Mouse (Mus musculus): ENCODE measurements around the gene Dnase1l2. TPM values are rescaled to one million over a fixed set of nuclear protein-coding genes. Genes with fewer than 3 reads are reported as not detected.

Dnase1l2 gene
- polyA plus RNA-seq, 1 experiment from 2014 or later: 2.1 TPM

GRCm38 (mm10) chr17:24394456-24394855 is 48.4 kb downstream of the Dnase1l2 start:
- 91% methylated on average over 7 of the region's 7 CpGs for WGBS
- no peaks in the 10 kb centered on the region for H3K27me3 ChIP-seq (ENCODE audit: control insufficient read depth, insufficient read depth, low read length)

GRCm38 (mm10) chr17:24393527-24393926 is 49.4 kb downstream of the Dnase1l2 start:
- no peaks in the 10 kb centered on the region for H3K36me3 ChIP-seq (ENCODE audit: control insufficient read depth, insufficient read depth, low read length)
- H3K4me3 ChIP-seq (ENCODE audit: low read depth, low read length): no peak overlapping the region
- H3K9ac ChIP-seq (ENCODE audit: low read length): no peak overlapping the region
- no peak for DNase-seq (ENCODE audit: low spot score, missing footprints)
- no peaks in the 10 kb centered on the region for H3K9me3 ChIP-seq (ENCODE audit: control insufficient read depth, low read length)
- 43% methylated on average over 4 of the region's 4 CpGs for WGBS
- H3K4me2 ChIP-seq: no peak overlapping the region
- H3K27me3 ChIP-seq (ENCODE audit: control insufficient read depth, insufficient read depth, low read length): no peaks in the 10 kb centered on the region
- H3K27ac ChIP-seq (ENCODE audit: low read depth, low read length): no peak overlapping the region
- H3K4me1 ChIP-seq (ENCODE audit: control insufficient read depth, insufficient read depth, low read length): no peaks in the 10 kb centered on the region
- no peak for ATAC-seq (ENCODE audit: low FRiP score)

More at GRCm38 (mm10) chr17:24394456-24394855, 48.4 kb downstream of the Dnase1l2 start:
- Histone ChIP-seq H3K27ac (ENCODE audit: low read depth, low read length) (no peak overlapping the region), H3K4me1 (ENCODE audit: control insufficient read depth, insufficient read depth, low read length) (no peaks in the 10 kb centered on the region), H3K36me3 (ENCODE audit: control insufficient read depth, insufficient read depth, low read length) (no peaks in the 10 kb centered on the region), H3K9me3 (ENCODE audit: control insufficient read depth, low read length) (no peaks in the 10 kb centered on the region), H3K4me3 (ENCODE audit: low read depth, low read length) (no peak overlapping the region), H3K9ac (ENCODE audit: low read length) (no peak overlapping the region), H3K4me2 (no peak overlapping the region)
- ATAC-seq (ENCODE audit: low FRiP score): no peak
- no peak for DNase-seq (ENCODE audit: low spot score, missing footprints)

GRCm38 (mm10) chr17:24391149-24391548 is 51.8 kb downstream of the Dnase1l2 start:
- no peak overlapping the region for H3K4me3 ChIP-seq (ENCODE audit: low read depth, low read length)
- ATAC-seq (ENCODE audit: low FRiP score) (no peak), DNase-seq (ENCODE audit: low spot score, missing footprints) (no peak)
- no peak overlapping the region for H3K27ac ChIP-seq (ENCODE audit: low read depth, low read length)
- H3K9ac ChIP-seq (ENCODE audit: low read length): no peak overlapping the region
- no peaks in the 10 kb centered on the region for H3K27me3 ChIP-seq (ENCODE audit: control insufficient read depth, insufficient read depth, low read length)
- 65% methylated on average over 8 of the region's 8 CpGs for WGBS
- no peak overlapping the region for H3K4me2 ChIP-seq
- H3K9me3 ChIP-seq (ENCODE audit: control insufficient read depth, low read length): no peaks in the 10 kb centered on the region
- H3K4me1 ChIP-seq (ENCODE audit: control insufficient read depth, insufficient read depth, low read length): no peaks in the 10 kb centered on the region
- H3K36me3 ChIP-seq (ENCODE audit: control insufficient read depth, insufficient read depth, low read length): no peaks in the 10 kb centered on the region

Other genes with a start within 250 kb of the Dnase1l2 start
- 6.5 and 7.3 TPM in 2 replicates for gene Tbc1d24, start 237.5 kb downstream of the Dnase1l2 start, polyA plus RNA-seq (2014; fragmentation: Nextera tagmentation; extraction: Ambion mirVana)
- 2.3 and 3.0 TPM in 2 replicates for gene Ntn3, start 233.6 kb downstream of the Dnase1l2 start, polyA plus RNA-seq (2014; fragmentation: Nextera tagmentation; extraction: Ambion mirVana)
- gene Tedc2, start 222.3 kb downstream of the Dnase1l2 start, polyA plus RNA-seq (2014; fragmentation: Nextera tagmentation; extraction: Ambion mirVana): 15.1 and 16.9 TPM in 2 replicates
- 89.9 and 98.6 TPM in 2 replicates for gene Ccnf, start 191.6 kb downstream of the Dnase1l2 start, polyA plus RNA-seq (2014; fragmentation: Nextera tagmentation; extraction: Ambion mirVana)
- 0.06 TPM in 1 of 2 replicates, not detected in the other for gene Abca17, start 92.0 kb downstream of the Dnase1l2 start, polyA plus RNA-seq (2014; fragmentation: Nextera tagmentation; extraction: Ambion mirVana)
- gene Abca3, start 91.2 kb downstream of the Dnase1l2 start, polyA plus RNA-seq (2014; fragmentation: Nextera tagmentation; extraction: Ambion mirVana): 11.6 and 12.2 TPM in 2 replicates
- 379 and 380 TPM in 2 replicates for gene Rnps1, start 28.5 kb downstream of the Dnase1l2 start, polyA plus RNA-seq (2014; fragmentation: Nextera tagmentation; extraction: Ambion mirVana)
- 59.5 and 66.3 TPM in 2 replicates for gene Eci1, start 16.5 kb downstream of the Dnase1l2 start, polyA plus RNA-seq (2014; fragmentation: Nextera tagmentation; extraction: Ambion mirVana)
- gene E4f1, start 27.2 kb upstream of the Dnase1l2 start, polyA plus RNA-seq (2014; fragmentation: Nextera tagmentation; extraction: Ambion mirVana): 10.2 and 14.7 TPM in 2 replicates
- gene Pgp, start 27.3 kb upstream of the Dnase1l2 start, polyA plus RNA-seq (2014; fragmentation: Nextera tagmentation; extraction: Ambion mirVana): 60.6 and 67.6 TPM in 2 replicates
- gene Bricd5, start 30.8 kb upstream of the Dnase1l2 start, polyA plus RNA-seq (2014; fragmentation: Nextera tagmentation; extraction: Ambion mirVana): 0.32 TPM in 1 of 2 replicates, not detected in the other
- 28.9 and 30.3 TPM in 2 replicates for gene Mlst8, start 36.0 kb upstream of the Dnase1l2 start, polyA plus RNA-seq (2014; fragmentation: Nextera tagmentation; extraction: Ambion mirVana)
- 5.5 and 6.2 TPM in 2 replicates for gene Caskin1, start 45.5 kb upstream of the Dnase1l2 start, polyA plus RNA-seq (2014; fragmentation: Nextera tagmentation; extraction: Ambion mirVana)
- 67.1 and 80.8 TPM in 2 replicates for gene Traf7, start 84.8 kb upstream of the Dnase1l2 start, polyA plus RNA-seq (2014; fragmentation: Nextera tagmentation; extraction: Ambion mirVana)
- gene Rab26, start 91.1 kb upstream of the Dnase1l2 start, polyA plus RNA-seq (2014; fragmentation: Nextera tagmentation; extraction: Ambion mirVana): 1.8 and 2.2 TPM in 2 replicates
- gene Pkd1, start 106.7 kb upstream of the Dnase1l2 start, polyA plus RNA-seq (2014; fragmentation: Nextera tagmentation; extraction: Ambion mirVana): 11.9 and 18.5 TPM in 2 replicates
- gene Tsc2, start 189.5 kb upstream of the Dnase1l2 start, polyA plus RNA-seq (2014; fragmentation: Nextera tagmentation; extraction: Ambion mirVana): 50.6 and 57.6 TPM in 2 replicates
- 14.4 and 18.4 TPM in 2 replicates for gene Nthl1, start 189.6 kb upstream of the Dnase1l2 start, polyA plus RNA-seq (2014; fragmentation: Nextera tagmentation; extraction: Ambion mirVana)
- gene Slc9a3r2, start 207.2 kb upstream of the Dnase1l2 start, polyA plus RNA-seq (2014; fragmentation: Nextera tagmentation; extraction: Ambion mirVana): 36.1 and 36.4 TPM in 2 replicates
- gene Npw, start 215.4 kb upstream of the Dnase1l2 start, polyA plus RNA-seq (2014; fragmentation: Nextera tagmentation; extraction: Ambion mirVana): not detected in 2 replicates
- 23.5 and 24.9 TPM in 2 replicates for gene Zfp598, start 226.6 kb upstream of the Dnase1l2 start, polyA plus RNA-seq (2014; fragmentation: Nextera tagmentation; extraction: Ambion mirVana)
- gene Syngr3, start 246.8 kb upstream of the Dnase1l2 start, polyA plus RNA-seq (2014; fragmentation: Nextera tagmentation; extraction: Ambion mirVana): 12.7 and 13.4 TPM in 2 replicates